Mouse (Mus musculus) hindlimb bud, embryonic 11.5 days (tissue): ENCODE measurements at regions not wholly inside any gene's neighbourhood (a gene's known extent, or its start where the extent isn't known, plus 50 kb on each side); places are given as distances from the start of the nearest gene placed in this dataset.
"Not testable (repeated sequence)": the region's sequence is repeated elsewhere in the genome, so short reads cannot be mapped to it uniquely, and the experiment has no call there.

ENCODE experiments used
- DNase-seq: peaks from one replicate; pipeline ENCODE4 v3.0.0-alpha.2; 2012; ENCODE audit warnings: low read depth, low spot score; ENCODE audit errors: extremely low spot score

- DNase-seq = not testable (repeated sequence)
Measured at GRCm38 (mm10) chr10:11801372-11802230, 458.4 kb downstream of the Epm2a start.

GRCm38 (mm10) chr10:11809255-11809654 is 466.1 kb downstream of the Epm2a start:
- DNase-seq = no peak

- DNase-seq = no peak
Measured at GRCm38 (mm10) chr10:11822418-11822959, 479.3 kb downstream of the Epm2a start.

GRCm38 (mm10) chr10:11841094-11841493 is 497.9 kb downstream of the Epm2a start:
- no peak for DNase-seq

- no peak for DNase-seq
Measured at GRCm38 (mm10) chr10:11841494-11841893, 498.3 kb downstream of the Epm2a start.

GRCm38 (mm10) chr10:11846141-11846540 is 502.9 kb downstream of the Epm2a start:
- DNase-seq = no peak

- DNase-seq = no peak
Measured at GRCm38 (mm10) chr10:11875145-11876131, 532.2 kb downstream of the Epm2a start.

- DNase-seq = no peak
Measured at GRCm38 (mm10) chr10:11886237-11886636, 543.0 kb downstream of the Epm2a start.

GRCm38 (mm10) chr10:11888953-11889352 is 545.7 kb downstream of the Epm2a start:
- DNase-seq = no peak

GRCm38 (mm10) chr10:11922132-11922531 is 578.9 kb downstream of the Epm2a start:
- DNase-seq = no peak

GRCm38 (mm10) chr10:11938164-11938563 is 595.0 kb downstream of the Epm2a start:
- no peak for DNase-seq

GRCm38 (mm10) chr10:11942772-11943171 is 599.6 kb downstream of the Epm2a start:
- no peak for DNase-seq

GRCm38 (mm10) chr10:11960327-11960922 is 617.2 kb downstream of the Epm2a start:
- no peak for DNase-seq

GRCm38 (mm10) chr10:12004966-12005365 is 661.8 kb downstream of the Epm2a start:
- DNase-seq = no peak

GRCm38 (mm10) chr10:12005889-12006288 is 662.7 kb downstream of the Epm2a start:
- no peak for DNase-seq

- DNase-seq = no peak
Measured at GRCm38 (mm10) chr10:12017286-12017685, 674.1 kb downstream of the Epm2a start.

- DNase-seq = no peak
Measured at GRCm38 (mm10) chr10:12018281-12018680, 675.1 kb downstream of the Epm2a start.

GRCm38 (mm10) chr10:12019159-12019779 is 676.1 kb downstream of the Epm2a start:
- no peak for DNase-seq

GRCm38 (mm10) chr10:12020576-12020975 is 677.4 kb downstream of the Epm2a start:
- no peak for DNase-seq

- no peak for DNase-seq
Measured at GRCm38 (mm10) chr10:12035159-12035558, 692.0 kb downstream of the Epm2a start.
